Mouse (Mus musculus) inflammation-experienced regulatory T-cells, adult 6 months (primary cell): ENCODE data around the gene Gng3. TPM values are rescaled to one million over a fixed set of nuclear protein-coding genes. Genes with fewer than 3 reads are reported as not detected.

Source experiments
- ATAC-seq: one replicate; pipeline ENCODE4 v1.8.0; 2017
- polyA plus RNA-seq, 3 experiments: library from polyadenylated mRNA; unstranded; fragments of 100-300 nt; shearing (Covaris generic); gene quantifications; one replicate each; pipeline ENCODE4 v1.2.1; 2017

The Gng3 gene
- polyA plus RNA-seq, 3 experiments from 2014 or later = 0.72 to 3.3 (median 1.6) TPM

- ATAC-seq = no peak
Measured at GRCm38 (mm10) chr19:8803879-8804660, 34.9 kb downstream of the Gng3 start.

DNA sequence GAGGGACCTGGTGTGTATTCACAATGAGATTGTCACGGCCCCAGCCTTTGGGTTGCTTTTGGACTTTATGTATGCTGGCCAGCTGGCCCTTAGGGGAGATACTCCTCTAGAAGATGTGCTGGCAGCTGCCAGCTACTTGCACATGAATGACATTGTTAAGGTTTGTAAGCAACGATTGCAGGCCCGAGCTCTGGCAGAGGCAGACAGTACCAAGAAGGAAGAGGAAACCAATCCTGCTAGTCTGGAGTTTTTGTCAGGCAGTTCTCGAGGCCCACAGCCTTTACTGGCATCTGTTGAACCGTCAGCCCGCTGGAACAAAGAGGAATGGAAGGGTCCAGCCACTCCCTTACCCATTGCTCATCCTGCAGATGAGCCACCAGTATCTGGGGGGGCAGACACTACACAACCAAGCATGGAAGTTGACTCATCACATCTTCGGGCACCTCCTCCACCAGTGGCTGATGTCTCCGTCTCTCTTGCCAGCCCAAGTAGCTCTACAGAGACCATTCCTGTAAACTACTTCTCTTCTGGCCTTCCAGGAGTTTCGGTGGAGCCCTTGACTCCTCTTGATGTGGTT, 35.7 kb downstream of the Gng3 start:
- ATAC-seq = no peak

- peak; percentile 90 for ATAC-seq
Measured at GRCm38 (mm10) chr19:8802130-8802821, 36.7 kb downstream of the Gng3 start, which contains the start of gene Zbtb3. TSS of gene Zbtb3 (plus strand) at chr19:8802555.

GRCm38 (mm10) chr19:8798947-8799315, 40.1 kb downstream of the Gng3 start:
- ATAC-seq = no peak

- peak; percentile 68 for ATAC-seq
Measured at GRCm38 (mm10) chr19:8798264-8798946, 40.6 kb downstream of the Gng3 start, which contains the start of gene Polr2g. TSS of gene Polr2g (minus strand) at chr19:8798577.

GRCm38 (mm10) chr19:8790171-8790570, 48.8 kb downstream of the Gng3 start:
- no peak for ATAC-seq

- no peak for ATAC-seq
Measured at GRCm38 (mm10) chr19:8789171-8789570, 49.8 kb downstream of the Gng3 start.

DNA sequence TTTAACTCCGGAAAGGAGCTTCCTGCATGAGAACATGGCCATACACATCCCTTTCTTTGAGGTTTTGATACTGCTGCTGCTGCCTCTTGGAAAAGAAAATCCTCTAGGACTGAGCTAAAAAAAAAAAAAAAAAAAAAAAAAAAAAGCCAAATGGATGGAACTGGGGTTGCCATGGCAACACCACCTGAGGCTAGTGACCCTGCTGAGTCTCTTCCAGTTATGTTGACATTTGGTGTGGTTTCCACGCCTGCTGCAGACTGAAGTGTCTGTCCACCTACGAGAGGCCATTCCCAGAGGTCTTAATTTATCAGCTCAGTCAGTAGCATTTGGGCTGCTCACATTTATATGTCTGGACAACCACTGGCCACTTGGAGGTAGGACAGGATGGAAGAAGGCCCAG, 50.5 kb downstream of the Gng3 start:
- no peak for ATAC-seq

Other genes with a start within 250 kb of the Gng3 start
- not detected for gene Slc22a8, start 247.9 kb downstream of the Gng3 start, polyA plus RNA-seq
- not detected for gene Slc22a6, start 221.2 kb downstream of the Gng3 start, polyA plus RNA-seq
- gene Chrm1, start 175.4 kb downstream of the Gng3 start, polyA plus RNA-seq = not detected
- gene Slc3a2, start 115.8 kb downstream of the Gng3 start, polyA plus RNA-seq = 10 to 100 TPM; 60.5 to 74.4 (median 68.9) TPM
- 10 to 100 TPM; 38.0 to 71.7 (median 66.5) TPM for gene Wdr74, start 103.4 kb downstream of the Gng3 start, polyA plus RNA-seq
- gene 1700092M07Rik, start 98.5 kb downstream of the Gng3 start, polyA plus RNA-seq = 1 to 10 TPM in 1 of 3 experiments, not detected in 2; 1.8 TPM
- gene Stx5a, start 97.8 kb downstream of the Gng3 start, polyA plus RNA-seq = 100 to 1,000 TPM in 2 of 3 experiments, 10 to 100 TPM in 1; 91.6 to 140 (median 134) TPM
- 100 to 1,000 TPM; 130 to 193 (median 160) TPM for gene Nxf1, start 82.1 kb downstream of the Gng3 start, polyA plus RNA-seq
- 100 to 1,000 TPM in 2 of 3 experiments, 10 to 100 TPM in 1; 96.4 to 128 (median 119) TPM for gene Tmem223, start 68.2 kb downstream of the Gng3 start, polyA plus RNA-seq
- gene Tmem179b, start 64.7 kb downstream of the Gng3 start, polyA plus RNA-seq = 100 to 1,000 TPM; 109 to 112 (median 112) TPM
- 1 to 10 TPM; 4.4 to 6.9 (median 5.9) TPM for gene Taf6l, start 52.8 kb downstream of the Gng3 start, polyA plus RNA-seq
- 100 to 1,000 TPM; 186 to 196 (median 191) TPM for gene Polr2g, start 40.6 kb downstream of the Gng3 start, polyA plus RNA-seq
- gene Zbtb3, start 36.6 kb downstream of the Gng3 start, polyA plus RNA-seq = 1 to 10 TPM; 2.1 to 3.0 (median 2.7) TPM
- gene Ttc9c, start 19.9 kb downstream of the Gng3 start, polyA plus RNA-seq = 10 to 100 TPM; 38.6 to 60.1 (median 53.7) TPM
- 1 to 10 TPM; 5.0 to 8.3 (median 5.9) TPM for gene Hnrnpul2, start 19.2 kb downstream of the Gng3 start, polyA plus RNA-seq
- gene AC129217.1, start 9.4 kb downstream of the Gng3 start, polyA plus RNA-seq = not detected
- 100 to 1,000 TPM in 1 of 3 experiments, 10 to 100 TPM in 2; 81.9 to 106 (median 95.9) TPM for gene Bscl2, start 1.7 kb downstream of the Gng3 start, polyA plus RNA-seq
- gene Lrrn4cl, start 11.6 kb upstream of the Gng3 start, polyA plus RNA-seq = under 1 TPM in 1 of 3 experiments, not detected in 2; 0.15 TPM
- gene Ubxn1, start 32.3 kb upstream of the Gng3 start, polyA plus RNA-seq = 10 to 100 TPM; 56.1 to 63.1 (median 57.6) TPM
- 10 to 100 TPM; 78.4 to 90.3 (median 89.6) TPM for gene Uqcc3, start 41.7 kb upstream of the Gng3 start, polyA plus RNA-seq
- 100 to 1,000 TPM in 1 of 3 experiments, 10 to 100 TPM in 2; 92.4 to 104 (median 94.7) TPM for gene Lbhd1, start 44.5 kb upstream of the Gng3 start, polyA plus RNA-seq
- gene Gm49403, start 44.7 kb upstream of the Gng3 start, polyA plus RNA-seq = not detected
- 100 to 1,000 TPM; 105 to 125 (median 114) TPM for gene 1810009A15Rik, start 49.7 kb upstream of the Gng3 start, polyA plus RNA-seq
- 1 to 10 TPM in 1 of 3 experiments, not detected in 2; 1.1 TPM for gene Gm49416, start 49.7 kb upstream of the Gng3 start, polyA plus RNA-seq
- 10 to 100 TPM in 2 of 3 experiments, 1 to 10 TPM in 1; 8.5 to 11.9 (median 10.4) TPM for gene Ints5, start 53.8 kb upstream of the Gng3 start, polyA plus RNA-seq
- gene Ganab, start 58.9 kb upstream of the Gng3 start, polyA plus RNA-seq = 10 to 100 TPM; 58.8 to 59.6 (median 59.4) TPM
- gene B3gat3, start 81.2 kb upstream of the Gng3 start, polyA plus RNA-seq = 10 to 100 TPM; 11.3 to 26.1 (median 20.0) TPM
- 10 to 100 TPM in 1 of 3 experiments, 1 to 10 TPM in 2; 3.2 to 22.7 (median 3.4) TPM for gene Rom1, start 90.2 kb upstream of the Gng3 start, polyA plus RNA-seq
- gene Eml3, start 90.4 kb upstream of the Gng3 start, polyA plus RNA-seq = 10 to 100 TPM; 20.3 to 25.7 (median 20.4) TPM
- gene Mta2, start 102.7 kb upstream of the Gng3 start, polyA plus RNA-seq = 10 to 100 TPM; 78.8 to 96.7 (median 81.2) TPM
- gene Tut1, start 114.7 kb upstream of the Gng3 start, polyA plus RNA-seq = 10 to 100 TPM; 17.6 to 38.3 (median 35.3) TPM
- gene Eef1g, start 127.8 kb upstream of the Gng3 start, polyA plus RNA-seq = 100 to 1,000 TPM; 465 to 725 (median 677) TPM
- gene Ahnak, start 150.1 kb upstream of the Gng3 start, polyA plus RNA-seq = 10 to 100 TPM; 42.4 to 81.3 (median 54.5) TPM
- not detected for gene Scgb1a1, start 248.8 kb upstream of the Gng3 start, polyA plus RNA-seq